Mouse (Mus musculus) spleen, postnatal 0 days (tissue): Measurements from ENCODE around the gene Tnnc2. TPM values are rescaled to one million over a fixed set of nuclear protein-coding genes. Genes with fewer than 3 reads are reported as not detected.

Experiments used
- polyA plus RNA-seq: library from polyadenylated mRNA; unstranded; fragments of >200 nt; fragmentation: Nextera tagmentation; extraction: Ambion mirVana; gene quantifications from 2 replicates; pipeline ENCODE4 v1.2.1, GENCODE M21; 2015

The Tnnc2 gene
- 0.84 and 1.7 TPM in 2 replicates for polyA plus RNA-seq

DNA sequence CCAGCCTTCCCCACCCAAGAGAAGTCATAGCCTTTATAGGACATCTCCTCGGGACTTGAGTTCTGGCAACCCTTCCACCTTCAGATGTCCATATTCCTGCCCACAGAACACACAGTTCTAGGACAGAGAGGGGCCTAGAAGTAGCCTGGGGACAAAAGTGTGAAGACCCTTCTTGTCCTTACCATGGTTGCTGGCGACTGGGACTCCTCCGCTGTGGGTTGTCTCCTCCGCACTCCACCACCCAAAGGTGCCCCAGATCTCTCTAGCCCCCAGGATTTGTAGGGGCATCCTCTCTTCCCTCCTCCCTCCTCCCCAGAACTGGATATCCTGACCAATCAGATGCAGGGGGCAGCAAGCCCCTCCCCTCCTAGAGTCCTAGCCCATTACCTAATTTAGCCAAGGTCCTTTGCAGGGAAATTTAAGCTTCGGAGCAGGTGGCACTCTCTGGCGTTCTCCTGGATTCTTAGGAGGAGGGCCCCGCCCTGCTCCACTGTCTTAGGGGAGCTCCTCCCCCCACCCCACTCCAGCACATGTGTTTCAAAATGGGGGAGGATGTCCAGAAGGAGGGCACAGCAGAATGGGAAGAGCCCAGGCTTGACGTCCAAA, at the start of gene Tnnc2:
Gene Tnnc2 (minus strand): TSS at position 487 of the 606 bp plus-strand sequence.

DNA sequence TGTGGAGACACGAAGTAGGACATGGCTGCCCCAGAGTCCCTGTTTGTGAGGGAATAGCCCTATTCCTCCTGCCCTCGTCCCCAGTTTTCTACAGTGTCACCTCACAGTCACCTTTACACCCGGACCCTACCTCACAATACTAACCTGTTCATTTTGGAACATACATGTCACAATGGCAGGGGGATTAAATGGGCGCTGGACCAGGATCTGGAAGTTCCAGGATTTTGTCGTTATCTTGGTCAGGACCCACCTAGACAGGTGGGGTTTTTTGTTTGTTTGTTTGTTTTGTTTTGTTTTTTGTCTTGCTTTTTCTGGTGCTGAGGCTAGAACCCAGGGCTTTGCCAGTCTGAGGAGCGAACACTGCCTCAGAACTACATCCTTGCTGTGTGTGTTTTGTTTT, 48.7 kb upstream of the Tnnc2 start, which contains the start of gene Spata25:
Gene Spata25 (minus strand): TSS at position 101 of the 400 bp plus-strand sequence.

DNA sequence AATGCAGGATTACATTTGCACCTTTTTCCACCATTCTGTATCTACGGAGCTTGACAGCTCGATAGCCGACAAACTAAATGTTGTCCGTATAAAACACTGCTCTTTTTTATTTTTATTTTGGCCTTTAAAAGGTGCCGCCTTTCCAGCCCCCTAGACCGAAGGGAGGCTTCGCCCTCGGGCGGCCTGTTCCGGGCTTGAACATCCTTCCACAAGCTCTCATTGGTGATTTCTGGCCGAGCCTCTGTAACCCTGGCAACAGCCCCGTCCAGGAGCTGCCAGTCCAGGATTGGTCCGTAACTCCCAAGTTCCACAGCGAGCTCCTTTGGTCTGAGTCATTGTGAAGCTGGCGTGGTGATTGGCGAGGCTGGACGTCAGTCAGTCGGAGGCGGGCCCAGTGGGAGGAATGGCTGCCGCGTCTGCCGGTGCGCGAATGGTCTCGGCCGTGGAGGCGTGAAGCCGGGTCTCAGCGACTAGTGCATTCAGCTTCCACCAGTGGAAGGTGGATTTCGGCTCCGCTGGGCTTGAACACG, 42.9 kb upstream of the Tnnc2 start, which contains the start of gene Zswim1:
Gene Zswim1 (plus strand): TSS at position 51 of the 530 bp plus-strand sequence.

DNA sequence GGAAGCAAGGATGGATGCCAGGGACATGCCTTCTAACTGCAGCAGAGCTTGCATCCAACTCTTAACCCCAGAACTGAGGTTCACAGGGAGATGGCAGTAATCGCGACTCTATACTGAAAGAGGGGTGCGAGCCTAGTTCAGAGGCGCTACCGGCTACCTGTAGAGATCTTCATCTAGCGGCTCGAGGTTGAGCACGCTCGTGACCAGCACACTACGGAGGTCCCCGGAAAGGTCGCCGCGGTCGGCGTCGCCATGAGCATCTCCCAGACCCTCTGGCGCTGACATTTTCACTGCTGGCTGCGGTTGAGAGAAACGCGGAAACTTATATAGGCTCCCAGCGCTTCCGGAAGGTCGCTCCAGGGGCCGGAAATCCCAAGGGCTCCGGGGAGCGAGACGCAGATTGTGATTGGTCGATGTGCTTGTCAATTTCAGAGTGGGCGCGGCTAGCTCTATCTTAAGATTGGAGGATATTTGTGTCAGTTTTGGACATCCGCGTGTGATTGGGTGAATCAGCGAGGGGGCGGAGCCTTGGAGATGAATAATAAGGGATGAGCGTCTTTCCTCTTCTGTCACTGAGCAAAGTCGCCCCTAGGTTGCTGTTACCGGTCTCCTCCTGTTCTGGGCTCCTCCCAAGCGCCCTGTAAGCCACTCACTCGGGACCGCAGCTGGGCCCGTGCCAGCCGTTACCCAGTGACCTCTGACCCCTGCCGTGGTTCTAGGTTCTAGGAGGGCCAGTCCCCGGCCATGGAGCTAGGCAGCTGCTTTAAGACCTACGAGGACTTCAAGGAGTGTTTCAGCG, 25.0 kb upstream of the Tnnc2 start, which contains the start of the genes Acot8 and Zswim3:
Gene Acot8 (minus strand): TSS at position 350 of the 799 bp plus-strand sequence.
Gene Zswim3 (plus strand): TSS at position 566 of the 799 bp plus-strand sequence.

DNA sequence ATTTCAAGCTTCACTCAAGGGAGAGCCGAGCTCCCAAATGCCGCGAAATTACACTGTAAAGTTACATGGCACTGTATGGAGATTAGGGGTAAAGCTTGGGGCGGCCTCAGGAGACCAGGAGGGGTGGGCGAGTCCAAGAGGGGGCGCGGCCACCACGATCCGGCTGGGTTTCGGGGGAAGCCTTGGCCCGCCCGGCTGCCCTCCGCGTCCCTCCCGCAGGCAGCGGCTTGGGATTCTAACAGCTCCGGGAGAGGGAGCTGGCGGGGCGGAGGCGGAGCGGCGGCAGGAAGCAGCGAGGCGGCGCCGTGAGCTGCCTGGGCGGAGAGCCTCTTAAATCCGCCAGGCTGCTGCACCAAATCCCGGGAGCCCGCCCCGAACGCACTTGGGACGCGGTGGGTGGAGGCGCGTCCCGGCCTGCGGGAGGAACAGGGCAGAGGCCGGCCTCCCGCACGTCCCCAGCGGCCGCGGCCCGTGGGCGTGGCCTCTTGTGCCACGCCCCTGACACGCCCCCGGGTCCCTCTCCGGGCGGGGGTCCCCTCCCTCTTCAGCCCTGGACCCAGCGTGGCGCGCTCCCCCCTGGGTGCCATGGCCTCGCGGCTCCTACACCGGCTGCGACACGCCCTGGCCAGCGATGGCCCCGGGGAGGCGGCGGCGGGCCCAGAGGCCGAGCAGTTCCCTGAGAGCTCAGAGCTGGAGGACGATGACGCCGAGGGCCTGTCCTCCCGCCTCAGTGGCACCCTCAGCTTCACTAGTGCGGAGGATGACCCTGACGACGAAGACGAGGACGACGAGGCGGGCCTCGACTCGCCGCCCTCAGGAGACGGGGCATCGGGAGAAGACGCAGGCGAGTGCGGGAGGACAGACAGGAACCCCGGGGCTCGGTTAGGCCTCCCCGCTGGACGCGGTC, 6.0 kb upstream of the Tnnc2 start, which contains the start of gene Snx21:
Gene Snx21 (plus strand): TSS at position 343 of the 907 bp plus-strand sequence.

DNA sequence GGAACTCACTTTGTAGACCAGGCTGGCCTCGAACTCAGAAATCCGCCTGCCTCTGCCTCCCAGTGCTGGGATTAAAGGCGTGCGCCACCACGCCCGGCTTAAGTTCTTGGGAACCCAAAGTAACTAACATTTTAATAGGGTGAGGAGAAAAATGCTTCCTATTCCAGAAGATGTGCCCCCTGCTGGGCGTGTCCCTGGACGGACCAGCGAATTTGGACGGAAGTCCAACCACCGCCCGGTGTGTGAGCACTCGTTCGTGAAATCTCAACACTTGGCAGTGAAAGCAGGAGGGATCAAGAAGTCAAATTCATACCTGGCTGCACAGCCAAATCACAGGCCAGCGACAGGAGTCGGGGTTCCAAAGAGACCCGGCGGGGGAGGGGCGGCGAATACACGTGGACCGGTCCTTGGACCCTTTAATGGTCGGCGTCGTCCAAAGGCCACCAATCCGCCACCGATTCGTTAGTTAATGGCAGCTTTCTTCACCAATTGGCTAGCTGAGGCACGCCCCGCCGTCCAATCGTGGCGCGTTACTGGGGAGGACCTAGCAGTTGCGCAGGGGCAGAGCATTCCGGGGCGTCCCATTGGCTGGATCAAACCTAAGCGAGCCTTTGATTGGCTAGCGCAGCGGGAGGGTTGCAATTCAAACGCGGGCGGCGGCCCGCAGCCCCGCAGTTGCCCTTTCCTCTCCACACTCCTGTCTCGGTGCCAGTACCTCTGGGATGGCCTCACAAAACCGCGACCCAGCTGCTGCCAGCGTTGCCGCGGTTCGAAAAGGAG, 10.3 kb downstream of the Tnnc2 start, which contains the start of gene Ube2c:
Gene Ube2c (plus strand): TSS at position 641 of the 780 bp plus-strand sequence.

DNA sequence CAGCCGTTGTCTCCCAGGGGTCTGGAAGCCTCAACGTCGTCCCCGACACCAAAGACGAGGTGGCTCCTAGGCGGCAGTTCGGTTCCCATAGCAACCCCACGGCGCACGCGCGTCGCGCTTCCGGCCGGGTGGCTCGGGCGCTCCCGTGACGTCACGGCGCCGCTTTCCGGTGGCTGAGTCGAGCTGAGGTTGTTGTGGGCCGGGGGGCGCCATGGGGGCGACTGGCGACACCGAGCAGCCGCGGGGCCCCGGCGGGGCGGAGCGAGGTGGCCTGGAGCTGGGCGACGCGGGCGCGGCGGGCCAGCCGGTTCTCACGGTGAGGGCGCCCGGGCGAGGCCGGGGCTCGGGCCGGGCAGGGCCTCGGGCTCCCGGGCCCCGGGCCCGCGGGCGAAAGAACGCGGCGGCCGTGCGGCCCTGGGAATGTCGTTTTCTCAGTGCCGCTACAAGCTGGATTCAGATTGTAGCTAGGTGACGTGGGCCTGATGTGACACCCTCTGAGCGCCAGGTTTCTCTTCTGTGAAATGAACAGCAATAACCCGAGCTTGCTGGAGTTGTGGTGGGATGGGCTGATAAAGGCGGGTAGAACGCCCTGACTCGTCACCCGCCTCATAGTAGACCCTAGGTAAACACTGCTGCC, 33.8 kb downstream of the Tnnc2 start, which contains the start of the genes Wfdc3 and Dnttip1:
Gene Wfdc3 (minus strand): TSS at position 89 of the 637 bp plus-strand sequence.
Gene Dnttip1 (plus strand): TSS at position 141 of the 637 bp plus-strand sequence.

Other genes with a start within 250 kb of the Tnnc2 start
- gene Wfdc2, start 217.6 kb downstream of the Tnnc2 start, polyA plus RNA-seq: 1.6 and 2.4 TPM in 2 replicates
- not detected in 2 replicates for gene Spint3, start 206.5 kb downstream of the Tnnc2 start, polyA plus RNA-seq
- gene Wfdc6a, start 194.5 kb downstream of the Tnnc2 start, polyA plus RNA-seq: 0.22 and 0.31 TPM in 2 replicates
- not detected in 2 replicates for gene Eppin, start 186.4 kb downstream of the Tnnc2 start, polyA plus RNA-seq
- gene Wfdc6b, start 166.4 kb downstream of the Tnnc2 start, polyA plus RNA-seq: not detected in 2 replicates
- gene Wfdc8, start 166.3 kb downstream of the Tnnc2 start, polyA plus RNA-seq: not detected in 2 replicates
- not detected in 2 replicates for gene Wfdc16, start 141.2 kb downstream of the Tnnc2 start, polyA plus RNA-seq
- not detected in 2 replicates for gene Wfdc10, start 123.9 kb downstream of the Tnnc2 start, polyA plus RNA-seq
- gene Wfdc9, start 123.4 kb downstream of the Tnnc2 start, polyA plus RNA-seq: not detected in 2 replicates
- not detected in 2 replicates for gene Wfdc11, start 105.9 kb downstream of the Tnnc2 start, polyA plus RNA-seq
- not detected in 2 replicates for gene Wfdc13, start 94.9 kb downstream of the Tnnc2 start, polyA plus RNA-seq
- not detected in 2 replicates for gene Spint4, start 81.5 kb downstream of the Tnnc2 start, polyA plus RNA-seq
- not detected in 2 replicates for gene Spint5, start 64.7 kb downstream of the Tnnc2 start, polyA plus RNA-seq
- gene Wfdc3, start 34.0 kb downstream of the Tnnc2 start, polyA plus RNA-seq: 1.5 and 1.9 TPM in 2 replicates
- gene Dnttip1, start 34.0 kb downstream of the Tnnc2 start, polyA plus RNA-seq: 57.5 and 59.2 TPM in 2 replicates
- 603 and 708 TPM in 2 replicates for gene Ube2c, start 10.1 kb downstream of the Tnnc2 start, polyA plus RNA-seq
- 7.1 and 8.2 TPM in 2 replicates for gene Snx21, start 5.9 kb upstream of the Tnnc2 start, polyA plus RNA-seq
- 18.3 and 21.1 TPM in 2 replicates for gene Acot8, start 24.9 kb upstream of the Tnnc2 start, polyA plus RNA-seq
- 4.2 and 4.7 TPM in 2 replicates for gene Zswim3, start 25.1 kb upstream of the Tnnc2 start, polyA plus RNA-seq
- 4.9 and 5.9 TPM in 2 replicates for gene Zswim1, start 42.7 kb upstream of the Tnnc2 start, polyA plus RNA-seq
- not detected in 2 replicates for gene Spata25, start 48.6 kb upstream of the Tnnc2 start, polyA plus RNA-seq
- 71.3 and 90.5 TPM in 2 replicates for gene Ctsa, start 52.9 kb upstream of the Tnnc2 start, polyA plus RNA-seq
- 3.3 and 3.9 TPM in 2 replicates for gene Neurl2, start 53.5 kb upstream of the Tnnc2 start, polyA plus RNA-seq
- 8.5 and 12.7 TPM in 2 replicates for gene Pltp, start 77.7 kb upstream of the Tnnc2 start, polyA plus RNA-seq
- gene Pcif1, start 99.3 kb upstream of the Tnnc2 start, polyA plus RNA-seq: 62.6 and 71.6 TPM in 2 replicates
- 4.5 and 5.3 TPM in 2 replicates for gene Zfp335, start 131.8 kb upstream of the Tnnc2 start, polyA plus RNA-seq
- gene Mmp9, start 160.8 kb upstream of the Tnnc2 start, polyA plus RNA-seq: 88.2 and 122 TPM in 2 replicates
- gene Slc12a5, start 180.8 kb upstream of the Tnnc2 start, polyA plus RNA-seq: 0.45 and 0.57 TPM in 2 replicates